Mouse (Mus musculus): ENCODE results near the gene Iqch.

Iqch gene

DNA sequence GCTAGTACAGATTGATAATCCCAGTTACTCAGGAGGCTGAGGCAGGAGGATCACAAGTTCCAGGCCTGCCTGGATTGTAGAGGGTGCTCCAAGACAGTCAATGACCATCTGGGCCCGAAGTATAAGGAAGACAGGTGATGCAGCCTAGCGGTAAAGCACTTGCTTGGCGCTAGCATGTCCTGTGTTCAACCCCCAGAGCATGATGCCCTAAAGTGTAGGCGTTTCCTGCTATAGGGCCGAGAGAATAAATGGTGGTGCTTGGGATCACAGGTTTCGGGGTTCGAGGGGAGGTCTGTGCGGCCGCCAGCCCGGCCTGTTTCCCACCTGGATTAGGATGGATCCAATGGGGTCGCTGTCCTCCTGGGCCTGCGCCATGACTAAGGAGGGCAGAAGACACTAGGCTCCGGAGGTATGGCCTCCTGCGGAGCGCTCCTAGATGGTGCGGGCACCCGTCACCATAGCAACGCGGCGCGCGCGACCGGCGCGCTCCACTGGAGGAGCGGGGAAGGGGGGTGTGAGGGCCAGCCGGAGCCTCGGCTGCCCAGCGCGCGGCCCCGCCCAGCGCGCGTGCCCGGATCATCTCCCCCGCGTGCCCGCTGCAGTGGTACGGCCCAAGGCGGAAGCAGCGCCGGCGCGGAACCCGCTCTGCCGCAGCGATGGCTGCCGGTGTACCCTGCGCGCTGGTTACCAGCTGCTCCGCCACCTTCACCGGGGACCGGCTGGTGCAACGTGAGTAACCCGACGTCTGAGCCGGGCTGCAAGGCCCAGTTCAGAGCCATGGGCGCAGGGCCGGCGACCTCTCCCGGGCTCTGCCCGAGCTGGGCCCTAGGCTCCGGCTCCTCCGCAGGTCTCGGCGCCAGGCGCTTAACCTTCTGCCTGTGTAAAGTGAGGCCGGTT lies at the start of gene Iqch, which contains the start of gene Aagab:
Gene Iqch (minus strand): TSS at position 451 of the 897 bp plus-strand sequence.
Gene Aagab (plus strand): TSS at position 618 of the 897 bp plus-strand sequence.
- in situ Hi-C loops (cut with MboI, MseI): no loop called here

DNA sequence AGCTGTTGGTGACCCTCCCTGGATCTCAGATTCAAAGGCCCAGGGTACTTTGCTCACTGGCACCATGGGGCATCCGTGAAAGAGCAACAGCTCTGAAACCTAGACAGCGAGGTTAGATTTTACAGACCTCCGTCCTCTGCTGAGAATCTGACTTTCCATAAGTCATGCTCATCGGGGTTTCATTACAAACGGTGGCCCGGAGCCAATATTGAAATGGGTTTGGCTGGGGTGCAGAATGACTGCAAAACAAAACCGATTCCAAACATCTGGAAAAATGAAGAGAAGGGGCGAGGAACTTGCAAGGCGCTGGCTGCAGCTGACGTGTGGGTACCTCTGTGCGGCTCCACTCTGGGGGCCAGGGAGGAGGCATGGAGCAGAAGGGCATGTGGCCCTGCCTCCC lies 49.3 kb upstream of the Iqch start:
- in situ Hi-C loops (cut with MboI, MseI): no loop called here

DNA sequence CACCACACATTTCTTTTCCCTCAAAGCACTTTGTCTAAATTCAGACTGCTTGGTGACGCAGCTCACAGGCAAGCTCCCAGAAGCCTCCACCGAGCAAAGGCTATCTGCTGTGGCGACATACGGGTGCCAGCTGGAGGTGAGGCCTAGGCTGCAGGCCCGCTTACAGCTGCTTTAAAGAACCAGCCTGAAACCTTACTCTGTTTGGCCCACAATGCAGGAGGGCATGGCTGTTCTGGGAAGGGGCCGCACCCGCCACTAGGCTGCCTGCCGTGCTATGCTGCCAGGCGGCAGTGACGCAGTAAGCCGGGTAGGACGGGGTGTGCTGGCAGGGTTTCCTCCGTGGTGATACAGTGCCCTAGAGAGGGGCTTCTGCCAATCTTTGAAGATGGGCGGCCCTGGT lies 48.6 kb upstream of the Iqch start:
- in situ Hi-C loops (cut with MboI, MseI): no loop called here

DNA sequence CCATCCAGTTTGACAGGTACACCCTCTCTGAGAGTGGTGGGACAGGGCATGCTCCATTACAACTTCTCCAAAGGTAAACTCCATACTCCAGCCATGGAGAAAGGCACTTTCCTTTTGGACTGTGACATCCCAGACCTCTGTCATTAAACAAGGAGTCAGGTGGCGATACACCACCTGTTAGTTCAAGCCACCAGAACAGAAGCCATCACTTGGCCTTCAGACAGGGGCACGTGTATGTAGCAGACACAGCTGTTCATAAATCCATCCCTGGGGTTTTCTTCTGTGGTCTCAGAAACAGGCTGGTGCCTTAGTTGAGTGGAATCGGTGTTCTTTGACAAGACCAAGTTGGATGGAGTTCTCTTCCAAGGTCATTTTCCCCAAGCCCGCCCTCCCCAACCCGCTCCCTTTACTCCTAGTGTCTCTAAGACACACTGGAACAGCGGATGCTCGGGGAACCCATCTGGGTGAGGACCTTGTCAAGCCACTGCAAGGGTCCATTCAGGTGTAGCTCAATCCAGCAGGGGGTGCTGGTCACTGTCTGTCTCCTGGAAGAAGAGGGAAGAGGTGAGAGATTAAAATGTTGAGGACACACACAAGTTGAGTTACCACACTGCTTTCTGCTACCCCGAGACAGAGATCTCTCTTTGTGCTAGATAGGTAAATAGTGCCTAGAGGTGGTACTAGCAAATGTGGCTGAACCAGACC lies 47.7 kb upstream of the Iqch start:
- in situ Hi-C loops (cut with MboI, MseI): no loop called here

DNA sequence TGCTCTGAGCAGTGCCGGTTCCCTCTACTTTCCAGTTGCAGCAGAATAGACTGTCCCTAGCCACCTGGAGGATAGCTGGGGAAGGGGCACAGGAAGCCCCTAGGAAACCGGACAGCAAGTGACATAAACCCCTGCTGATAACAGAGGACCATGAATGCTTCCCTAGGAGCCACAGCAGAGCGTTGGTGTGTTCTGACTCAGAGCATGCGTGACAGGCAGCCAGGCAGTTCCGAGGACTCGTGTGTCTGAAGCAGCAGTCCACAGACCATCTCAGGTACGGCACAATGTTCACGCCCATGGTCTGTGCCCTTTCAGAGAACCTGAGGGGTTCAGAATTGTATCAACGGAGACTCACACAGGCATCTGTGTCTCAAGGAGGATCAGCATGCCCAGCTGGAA lies 46.2 kb upstream of the Iqch start:
- in situ Hi-C loops (cut with MboI, MseI): no loop called here

DNA sequence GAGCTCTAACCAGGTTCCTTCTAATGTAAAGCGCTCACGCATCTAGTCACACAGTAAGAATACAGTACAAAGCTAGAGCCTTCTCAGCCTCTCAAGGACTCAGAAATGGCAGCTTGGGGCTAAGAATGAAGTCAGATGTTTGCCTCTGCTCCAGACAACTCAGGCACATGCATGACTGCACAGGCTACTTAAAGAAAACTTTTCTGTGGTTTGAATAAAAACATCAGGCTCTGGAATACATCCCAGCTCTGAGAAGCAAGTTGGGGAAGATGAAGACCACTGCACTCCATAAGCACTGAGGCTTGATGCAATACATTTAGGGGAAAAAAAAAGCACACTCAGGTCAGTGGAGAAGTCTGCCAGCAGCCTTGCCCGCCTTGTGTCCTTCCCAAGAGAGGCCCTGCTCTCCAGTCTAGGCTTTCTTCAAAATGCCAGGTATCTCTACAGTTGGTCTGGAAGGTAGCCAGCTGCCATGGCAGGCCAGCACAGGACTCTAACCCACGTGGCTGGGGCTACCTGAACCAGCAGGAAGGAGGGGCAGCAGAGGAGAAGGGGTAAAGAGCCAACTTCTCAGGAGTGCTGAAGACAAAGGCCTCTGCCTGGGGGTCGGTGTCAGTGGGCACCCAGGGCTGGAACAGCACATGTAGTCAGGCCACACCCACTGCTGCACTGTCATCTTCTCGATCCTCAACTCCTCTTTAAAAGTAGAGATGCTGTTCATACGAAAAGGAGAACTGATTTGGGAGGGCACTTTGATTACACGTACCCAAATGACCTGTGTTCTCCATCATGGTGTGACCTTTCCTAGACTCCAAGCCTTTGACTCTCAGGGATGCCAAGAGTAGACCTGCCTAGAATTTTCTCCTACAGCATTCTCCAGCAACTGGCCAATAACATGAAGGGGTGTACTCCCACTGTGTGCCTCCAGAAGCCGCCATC lies 45.6 kb upstream of the Iqch start:
- in situ Hi-C loops (cut with MboI, MseI): no loop called here

DNA sequence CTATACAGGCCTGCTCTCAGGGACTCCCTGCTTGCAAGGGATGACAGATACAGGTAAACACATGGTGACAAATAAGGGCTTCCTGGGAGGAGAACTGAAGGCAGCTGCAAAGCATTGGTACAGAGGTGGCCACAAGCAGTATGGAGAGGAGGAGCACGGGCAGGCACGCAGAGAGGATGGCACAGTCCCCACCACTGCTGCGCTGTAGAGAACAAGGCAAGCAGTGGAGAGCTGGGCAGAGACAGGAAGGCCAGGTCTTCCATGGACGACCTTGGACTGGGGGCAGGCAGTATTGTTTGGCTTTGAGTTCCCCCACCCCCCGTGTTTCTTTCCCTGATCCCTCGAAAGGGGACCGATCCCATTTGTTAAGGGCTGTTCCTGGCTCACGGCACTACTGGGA lies 42.8 kb upstream of the Iqch start:
- in situ Hi-C loops (cut with MboI, MseI): no loop called here

DNA sequence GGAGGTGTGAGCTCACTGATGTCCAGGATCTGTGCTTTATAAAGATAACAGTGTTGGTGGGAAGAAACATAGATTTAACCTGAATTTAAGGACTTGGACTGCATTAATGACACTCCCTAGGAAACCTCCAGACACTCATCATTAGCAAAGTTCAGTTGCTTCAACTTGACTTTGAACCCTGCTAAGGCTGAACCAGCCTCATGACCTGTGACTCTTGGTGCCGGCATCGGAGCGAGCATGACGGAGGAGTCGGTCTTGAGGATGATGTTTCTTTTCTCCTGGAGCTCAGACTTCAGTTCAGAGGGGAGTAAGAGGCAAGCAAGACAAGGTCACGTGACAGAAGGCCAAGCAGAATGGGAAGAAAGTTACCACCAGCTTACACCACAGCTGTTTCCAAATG lies 41.7 kb upstream of the Iqch start:
- in situ Hi-C loops (cut with MboI, MseI): no loop called here

DNA sequence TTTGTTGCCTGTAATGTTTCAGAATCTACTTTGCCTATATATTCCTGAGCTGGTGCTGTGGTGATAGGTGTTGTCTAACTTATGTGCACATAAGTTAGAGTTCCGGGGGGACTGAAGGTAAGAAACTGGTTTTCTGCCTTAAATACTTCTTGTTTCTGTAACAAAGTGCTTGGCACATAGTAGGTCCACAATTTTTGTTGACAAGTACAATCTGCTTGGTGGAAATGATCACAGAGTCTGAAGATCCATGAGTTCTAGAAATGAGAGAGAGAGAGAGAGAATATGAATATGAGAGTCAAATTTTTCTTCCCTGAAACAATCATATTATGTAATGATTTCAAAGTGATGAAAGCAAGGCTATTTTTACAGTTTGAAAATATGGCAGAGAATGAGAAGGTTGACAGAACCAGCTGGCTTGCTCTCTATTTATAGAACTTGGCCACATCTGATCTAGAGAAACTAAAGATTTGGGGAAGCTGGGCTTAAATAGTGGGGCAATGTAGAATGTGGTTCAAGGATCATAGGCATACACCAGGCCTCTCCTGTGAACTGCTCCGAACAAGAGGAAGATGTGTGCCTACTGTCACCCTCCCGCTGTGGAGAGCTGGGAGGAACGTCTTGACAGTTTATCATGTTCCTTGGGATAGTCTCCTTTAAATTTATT lies 39.8 kb upstream of the Iqch start:
- in situ Hi-C loops (cut with MboI, MseI): no loop called here

DNA sequence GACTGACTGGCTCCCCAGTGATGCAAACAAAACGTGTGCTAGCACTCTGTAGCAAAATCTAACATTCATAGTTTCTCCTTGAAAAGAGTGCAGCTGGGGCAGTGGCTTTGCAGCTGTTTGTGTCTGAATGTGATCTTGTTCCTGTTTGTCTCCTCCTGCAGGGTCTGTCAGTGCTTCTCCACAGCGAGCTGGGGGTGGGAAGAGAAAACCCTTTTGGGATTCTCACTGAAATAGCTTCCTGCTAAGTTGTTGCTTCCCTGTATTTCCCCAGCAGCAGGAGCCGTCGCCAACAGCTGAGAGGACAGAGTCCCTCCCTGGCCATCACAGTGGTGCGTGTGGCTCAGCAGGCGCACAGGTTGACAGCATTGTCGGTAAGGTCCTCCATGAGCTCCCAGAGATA lies 33.8 kb upstream of the Iqch start:
- in situ Hi-C loops (cut with MboI, MseI): loop anchor here (10.0 kb wide), 1 partner anchor 59 kb away; no protein-coding TSS in a partner anchor

DNA sequence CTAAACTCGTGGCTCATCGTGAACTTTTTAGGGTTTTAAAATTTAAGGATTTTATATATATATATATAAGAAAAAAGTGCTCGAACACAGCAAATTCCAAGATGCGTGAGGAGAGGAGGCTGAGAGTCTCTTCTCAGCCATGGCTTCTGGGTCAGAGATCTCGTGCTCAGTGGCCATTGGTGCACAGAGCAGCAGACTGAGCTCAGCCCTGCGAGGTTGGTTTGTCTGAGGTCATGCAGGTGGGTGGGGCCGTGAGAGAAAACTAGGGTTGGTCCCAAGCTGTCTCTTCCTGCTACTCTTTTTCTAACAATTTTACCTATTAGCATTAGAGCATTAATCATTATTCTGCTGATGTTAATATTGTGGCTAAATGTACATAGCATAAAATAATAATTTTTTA lies 31.0 kb upstream of the Iqch start:
- in situ Hi-C loops (cut with MboI, MseI): loop anchor here (10.0 kb wide), 1 partner anchor 61 kb away; no protein-coding TSS in a partner anchor

DNA sequence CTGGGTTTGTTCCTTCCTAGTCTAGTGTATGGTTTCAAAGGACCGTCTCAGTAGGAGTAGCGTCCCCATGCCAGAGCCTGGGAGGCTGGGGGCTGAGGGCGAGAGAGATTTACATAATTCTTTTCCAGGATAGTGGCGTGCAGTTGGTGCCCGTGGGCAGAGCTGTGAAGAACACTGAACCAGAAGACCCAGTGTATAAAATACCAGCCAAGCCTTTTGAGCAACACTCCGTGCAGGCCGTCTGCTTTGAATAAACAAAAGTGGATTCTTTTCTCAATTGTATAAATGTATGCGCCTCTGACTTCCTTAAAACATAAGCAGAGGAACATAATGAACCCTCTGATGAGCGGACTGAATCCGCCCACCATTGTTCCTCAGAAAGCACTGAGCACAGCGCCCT lies 30.6 kb upstream of the Iqch start:
- in situ Hi-C loops (cut with MboI, MseI): loop anchor here (10.0 kb wide), 1 partner anchor 62 kb away; no protein-coding TSS in a partner anchor

DNA sequence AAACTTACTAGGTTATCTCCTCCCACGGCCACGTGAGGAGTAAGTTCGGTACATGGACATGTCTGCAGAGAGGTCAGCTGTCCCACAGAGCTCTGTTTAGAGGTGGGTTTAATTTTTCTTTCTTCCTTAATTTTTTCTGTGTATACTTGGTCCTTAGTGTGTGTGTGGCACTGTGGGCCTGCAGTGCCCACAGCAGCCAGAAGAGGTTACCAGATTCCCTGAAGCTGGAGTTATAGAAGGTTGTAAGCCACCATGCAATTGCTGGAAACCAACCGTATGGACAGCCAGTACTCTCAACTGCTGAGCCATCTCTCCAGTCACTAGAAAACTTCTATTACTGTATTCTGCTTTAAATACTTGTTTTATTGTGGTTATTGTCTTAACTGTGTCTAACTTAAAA lies 29.8 kb upstream of the Iqch start:
- in situ Hi-C loops (cut with MboI, MseI): loop anchor here (10.0 kb wide), 1 partner anchor 63 kb away; no protein-coding TSS in a partner anchor

DNA sequence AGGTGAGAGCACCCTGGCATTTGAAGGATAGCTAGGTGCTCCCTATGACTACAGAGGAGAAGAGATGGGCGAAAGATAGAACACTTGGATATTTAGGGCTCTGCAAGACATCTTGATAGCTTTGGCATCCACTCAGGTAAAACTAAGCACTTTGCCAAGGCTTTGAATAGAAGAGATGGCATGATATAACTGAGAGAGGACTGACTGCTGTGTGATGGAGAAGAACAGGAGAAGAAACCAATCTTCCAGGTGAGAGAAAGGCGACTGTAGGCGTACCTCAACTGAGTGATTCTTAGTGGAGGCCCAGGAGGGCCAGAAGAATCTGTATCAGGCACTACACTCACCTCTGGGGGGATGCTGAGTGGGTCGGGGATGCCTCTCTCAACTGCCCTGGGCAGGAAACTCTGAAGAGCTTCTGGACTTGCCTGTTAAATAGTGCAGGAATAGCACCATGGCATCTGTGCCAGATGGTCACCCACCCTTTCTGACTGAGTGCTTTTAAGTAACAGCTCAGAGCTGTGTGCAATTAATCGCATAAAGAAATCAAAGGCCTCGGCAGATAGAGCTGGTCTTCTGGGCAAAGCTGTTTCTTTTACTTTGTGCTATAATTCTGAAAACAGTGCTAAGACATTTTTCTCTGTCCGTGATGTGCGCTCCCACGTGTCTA lies 22.9 kb upstream of the Iqch start:
- in situ Hi-C loops (cut with MboI, MseI): no loop called here

DNA sequence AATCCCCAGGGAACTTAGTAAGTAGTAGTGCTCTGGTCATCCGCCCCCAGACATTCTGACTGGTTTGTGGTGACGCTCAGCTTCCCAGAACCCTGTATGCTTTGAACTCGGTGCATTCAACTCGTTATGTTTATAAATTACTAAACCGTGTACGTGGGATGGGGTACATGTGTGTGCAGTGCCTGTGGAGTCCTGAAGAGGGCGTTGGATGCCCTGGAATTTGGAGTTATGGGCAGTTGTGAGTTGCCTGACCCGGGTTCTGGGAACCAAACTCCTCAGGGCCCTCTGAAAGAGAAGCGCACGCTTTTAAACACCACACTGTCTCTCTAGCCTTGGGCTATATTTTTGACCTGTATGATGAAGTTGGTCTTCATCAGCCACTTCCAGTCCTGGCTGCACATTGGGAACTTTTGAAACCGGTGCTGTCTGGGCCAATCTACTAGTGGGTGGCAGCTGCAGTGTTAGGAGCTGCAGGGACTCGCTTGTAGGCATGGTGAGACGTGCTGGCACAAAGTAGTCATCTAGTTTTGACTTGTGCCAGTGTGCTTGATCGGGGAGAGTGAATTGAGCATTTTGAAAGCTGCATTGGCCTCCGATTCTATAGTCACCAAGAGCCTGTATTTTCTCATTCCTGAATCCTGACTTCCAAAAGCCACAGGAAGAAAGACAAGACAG lies 21.7 kb upstream of the Iqch start:
- in situ Hi-C loops (cut with MboI, MseI): no loop called here

DNA sequence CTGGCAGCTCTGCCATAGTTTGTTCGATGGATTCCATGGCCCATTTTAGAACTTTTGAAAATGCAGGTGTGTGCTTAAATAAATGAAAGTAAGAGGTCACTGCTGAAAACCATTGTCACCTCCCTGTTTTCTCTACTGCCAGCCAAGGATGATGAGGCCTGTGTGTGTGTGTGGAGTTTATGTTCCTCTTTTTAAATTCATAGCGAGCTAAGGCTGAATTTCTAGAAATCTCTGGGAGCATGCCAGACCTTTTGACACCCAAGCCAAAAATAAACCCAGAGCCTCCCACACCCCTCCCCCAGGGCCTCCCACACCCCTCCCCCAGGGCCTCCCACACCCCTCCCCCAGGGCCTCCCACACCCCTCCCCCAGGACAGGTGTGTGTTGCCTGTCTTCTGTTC lies 15.7 kb upstream of the Iqch start:
- in situ Hi-C loops (cut with MboI, MseI): no loop called here

DNA sequence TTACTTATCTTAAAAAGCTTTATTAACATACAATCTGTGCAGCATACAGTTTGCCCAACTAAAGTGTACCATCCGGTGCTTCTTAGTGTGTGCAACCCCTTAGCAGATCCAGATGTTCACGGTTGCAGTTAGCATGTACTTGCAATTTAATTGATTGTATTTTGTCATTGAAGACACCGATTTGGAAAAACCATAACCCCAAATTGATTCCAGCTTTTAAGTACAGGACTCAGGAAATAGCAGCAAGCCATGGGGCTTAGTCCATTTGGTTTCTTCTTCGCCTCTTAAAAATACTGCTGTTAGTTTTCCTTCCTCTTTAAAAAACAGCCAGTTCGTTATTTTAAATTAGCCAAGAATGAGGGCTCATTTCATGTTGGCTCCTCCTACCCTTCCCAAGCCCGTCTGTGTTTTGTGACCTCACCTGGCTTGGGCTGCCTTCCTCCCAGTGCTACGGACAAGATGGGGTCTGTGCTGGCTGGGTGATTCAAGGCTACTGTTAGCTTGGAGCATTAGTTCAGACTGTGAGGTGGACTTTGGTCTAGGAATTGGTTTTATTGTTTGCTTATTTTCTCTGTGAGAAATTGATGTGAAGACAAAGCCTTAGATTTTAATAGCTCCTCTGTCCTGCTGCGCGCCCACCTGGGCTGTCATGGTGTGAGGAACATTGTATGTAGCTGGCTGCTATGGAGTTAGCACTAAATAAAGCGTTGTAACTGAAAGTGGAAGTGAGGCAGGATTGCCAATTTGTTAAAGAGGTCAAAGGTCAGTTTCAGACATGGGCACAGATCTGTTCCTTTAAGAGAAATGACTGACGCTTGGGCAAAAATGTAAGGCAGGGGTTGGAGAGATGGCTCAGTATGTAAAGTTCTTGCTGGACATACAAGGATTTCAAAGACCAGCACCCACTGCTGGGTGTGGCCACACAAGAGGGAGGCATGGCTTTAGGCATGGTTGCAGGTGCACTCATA lies 12.0 kb upstream of the Iqch start:
- in situ Hi-C loops (cut with MboI, MseI): no loop called here

DNA sequence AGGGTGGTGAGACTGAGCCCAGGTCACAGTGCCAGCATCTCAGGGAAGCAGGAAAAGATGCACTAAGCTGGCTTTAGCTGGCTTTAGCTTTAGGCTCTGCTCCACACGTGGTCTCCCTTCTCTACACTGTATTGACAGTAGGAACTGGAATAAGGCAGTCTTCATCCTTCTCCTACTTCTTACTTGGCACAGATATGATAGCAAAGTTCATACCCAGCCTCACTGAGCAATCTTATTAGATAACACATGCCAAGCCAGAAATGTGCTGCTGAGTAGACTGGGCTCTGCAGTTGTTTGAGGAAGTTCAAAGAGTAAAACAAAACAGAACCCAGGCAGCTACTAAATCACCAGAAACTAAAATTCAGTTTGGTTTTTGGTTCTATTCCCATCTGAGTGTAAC lies 11.3 kb upstream of the Iqch start:
- in situ Hi-C loops (cut with MboI, MseI): no loop called here
